Mouse (Mus musculus): Measurements from ENCODE around the gene Nxph4. TPM values are rescaled to one million over a fixed set of nuclear protein-coding genes. Genes with fewer than 3 reads are reported as not detected.

Nxph4 gene
- 0.11 and 0.40 TPM in 2 replicates for polyA plus RNA-seq (2012; rRNA removed)

GRCm38 (mm10) chr10:127534036-127534928 lies at the start of gene Nxph4:
Gene Nxph4, minus strand, starts transcription at chr10:127534559.

GRCm38 (mm10) chr10:127522088-127522581 lies 12.2 kb downstream of the Nxph4 start, which contains the start of gene Shmt2:
Gene Shmt2, minus strand, starts transcription at chr10:127522444.

GRCm38 (mm10) chr10:127514764-127515163 lies 19.6 kb downstream of the Nxph4 start, which contains the start of gene Ndufa4l2:
Gene Ndufa4l2, plus strand, starts transcription at chr10:127514967.

GRCm38 (mm10) chr10:127500894-127501893 lies 33.2 kb downstream of the Nxph4 start, which contains the start of gene Stac3:
Gene Stac3, plus strand, starts transcription at chr10:127501686.

Other genes with a start within 250 kb of the Nxph4 start
- gene Mbd6, start 245.5 kb downstream of the Nxph4 start, polyA plus RNA-seq (2012; rRNA removed): 51.3 and 61.2 TPM in 2 replicates
- 78.4 and 101 TPM in 2 replicates for gene Mars, start 222.8 kb downstream of the Nxph4 start, polyA plus RNA-seq (2012; rRNA removed)
- gene Arhgap9, start 212.6 kb downstream of the Nxph4 start, polyA plus RNA-seq (2012; rRNA removed): 6.0 and 7.4 TPM in 2 replicates
- 51.0 and 51.6 TPM in 2 replicates for gene Gli1, start 192.6 kb downstream of the Nxph4 start, polyA plus RNA-seq (2012; rRNA removed)
- not detected in 2 replicates for gene Inhbe, start 180.1 kb downstream of the Nxph4 start, polyA plus RNA-seq (2012; rRNA removed)
- gene Inhbc, start 164.1 kb downstream of the Nxph4 start, polyA plus RNA-seq (2012; rRNA removed): 0.07 TPM in 1 of 2 replicates, not detected in the other
- 128 and 138 TPM in 2 replicates for gene R3hdm2, start 154.2 kb downstream of the Nxph4 start, polyA plus RNA-seq (2012; rRNA removed)
- 2.7 and 3.1 TPM in 2 replicates for gene Stac3, start 32.9 kb downstream of the Nxph4 start, polyA plus RNA-seq (2012; rRNA removed)
- gene Ndufa4l2, start 19.6 kb downstream of the Nxph4 start, polyA plus RNA-seq (2012; rRNA removed): 23.2 and 29.9 TPM in 2 replicates
- gene Shmt2, start 12.1 kb downstream of the Nxph4 start, polyA plus RNA-seq (2012; rRNA removed): 133 and 139 TPM in 2 replicates
- 289 and 317 TPM in 2 replicates for gene Lrp1, start 86.6 kb upstream of the Nxph4 start, polyA plus RNA-seq (2012; rRNA removed)
- 75.6 and 87.4 TPM in 2 replicates for gene Stat6, start 108.4 kb upstream of the Nxph4 start, polyA plus RNA-seq (2012; rRNA removed)
- gene Nemp1, start 132.3 kb upstream of the Nxph4 start, polyA plus RNA-seq (2012; rRNA removed): 3.8 and 4.5 TPM in 2 replicates
- 70.9 and 87.8 TPM in 2 replicates for gene Nab2, start 134.0 kb upstream of the Nxph4 start, polyA plus RNA-seq (2012; rRNA removed)
- 1.5 and 1.8 TPM in 2 replicates for gene Myo1a, start 170.6 kb upstream of the Nxph4 start, polyA plus RNA-seq (2012; rRNA removed)
- gene Tac2, start 189.9 kb upstream of the Nxph4 start, polyA plus RNA-seq (2012; rRNA removed): 1.1 TPM in 1 of 2 replicates, not detected in the other
- gene Zbtb39, start 205.0 kb upstream of the Nxph4 start, polyA plus RNA-seq (2012; rRNA removed): 10.2 and 12.5 TPM in 2 replicates
- gene Gpr182, start 217.2 kb upstream of the Nxph4 start, polyA plus RNA-seq (2012; rRNA removed): 6.9 and 7.2 TPM in 2 replicates
- 0.27 and 0.28 TPM in 2 replicates for gene Rdh1, start 225.2 kb upstream of the Nxph4 start, polyA plus RNA-seq (2012; rRNA removed)
- gene Rdh16f1, start 225.2 kb upstream of the Nxph4 start, polyA plus RNA-seq (2012; rRNA removed): 0.84 and 1.1 TPM in 2 replicates
- gene Rdh9, start 241.8 kb upstream of the Nxph4 start, polyA plus RNA-seq (2012; rRNA removed): 0.48 TPM in 1 of 2 replicates, not detected in the other